Comparison of ENCODE assay signal across 9 mouse cellular contexts in the genomic region with DNA sequence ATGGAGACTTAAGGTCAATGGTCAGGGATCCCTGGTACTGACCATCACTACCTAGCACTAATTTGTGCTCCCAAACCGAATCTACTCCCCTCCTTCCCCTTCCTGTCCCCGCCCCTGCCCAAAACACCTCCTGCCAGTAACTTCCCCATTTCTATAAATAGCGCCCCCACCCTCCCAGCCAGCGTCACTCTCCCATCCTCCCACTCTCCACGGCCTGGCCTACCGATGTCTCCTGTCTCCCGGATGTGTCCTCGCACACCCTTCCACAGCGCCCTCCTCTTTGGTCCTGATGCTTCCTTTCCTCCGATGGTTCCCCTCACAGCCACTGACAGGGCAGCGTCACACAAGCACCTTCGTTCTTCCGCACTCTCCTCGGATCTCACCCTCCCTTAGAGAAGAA. TPM values are rescaled to one million over a fixed set of nuclear protein-coding genes. Genes with fewer than 3 reads are reported as not detected.
DNase-seq lines count a peak whose midpoint lies in the region; ATAC-seq and TF ChIP-seq lines count a peak whose summit lies in the region.
"Had no signal": no experiment of that assay in that cellular context is flagged by ENCODE, and none has a peak within 500 bp of the region (broad histone marks: within the 10 kb centered on the region; RNA-seq: fewer than 3 reads in every experiment).

No protein-coding gene starts in this region.

- ATAC-seq in midbrain, postnatal 0 days (ENCODE audit: low FRiP score), result no peak
- ATAC-seq in midbrain, embryonic 13.5 days, result no peak
- ATAC-seq in neutrophil, adult 5-6 weeks (ENCODE audit: extremely low read depth, insufficient number of reproducible peaks, low FRiP score, poor library complexity, severe bottlenecking), result peak; percentile 85

- no peak overlapping the region for H3K4me3 ChIP-seq in midbrain, postnatal 0 days (ENCODE audit: low read depth, low read length)
- H3K4me3 ChIP-seq in midbrain, embryonic 13.5 days (replicated peaks), result no peak overlapping the region
- no peak overlapping the region for H3K4me3 ChIP-seq in brown adipose tissue, adult 24 weeks (ENCODE audit: insufficient read depth, low read depth, low read length)
- H3K4me3 ChIP-seq: embryonic facial prominence, embryonic 12.5 days had no signal

- H3K4me2 ChIP-seq in midbrain, postnatal 0 days (ENCODE audit: low read depth, low read length, poor library complexity, severe bottlenecking), result no peak overlapping the region
- no peak overlapping the region for H3K4me2 ChIP-seq in midbrain, embryonic 13.5 days (replicated peaks)
- H3K4me2 ChIP-seq: embryonic facial prominence, embryonic 12.5 days had no signal

- H3K9ac ChIP-seq in midbrain, postnatal 0 days (replicated peaks; ENCODE audit: low read length, poor library complexity, severe bottlenecking), result no peak overlapping the region
- H3K9ac ChIP-seq in midbrain, embryonic 13.5 days (replicated peaks), result no peak overlapping the region
- H3K9ac ChIP-seq: embryonic facial prominence, embryonic 12.5 days had no signal

- no peaks in the 10 kb centered on the region for H3K27me3 ChIP-seq in midbrain, postnatal 0 days (ENCODE audit: insufficient read depth, low read length)
- peaks cover 3% of the 10 kb centered on the region; the same call in 1 of the 2 replicates for H3K27me3 ChIP-seq in midbrain, embryonic 13.5 days

- H3K4me1 ChIP-seq in midbrain, postnatal 0 days (ENCODE audit: insufficient read depth, low read length), result 0 out of 2 replicates have a peak, but pooled peaks cover 4% of the 10 kb centered on the region
- H3K4me1 ChIP-seq in midbrain, embryonic 13.5 days (replicated peaks), result peaks cover 34% of the 10 kb centered on the region
- peaks cover 37% of the 10 kb centered on the region for H3K4me1 ChIP-seq in brown adipose tissue, adult 24 weeks (ENCODE audit: control insufficient read depth, insufficient read depth, insufficient read length, low read length)

- no peak for TF ChIP-seq CTCF in midbrain, postnatal 0 days (IDR thresholded peaks at IDR 0.05)

- 38% methylated on average over 14 of the region's 14 CpGs for WGBS in midbrain, postnatal 0 days
- 35% methylated on average over 14 of the region's 14 CpGs for WGBS in midbrain, embryonic 13.5 days

- no peaks in the 10 kb centered on the region for H3K9me3 ChIP-seq in midbrain, postnatal 0 days (ENCODE audit: low read length)
- no peaks in the 10 kb centered on the region for H3K9me3 ChIP-seq in midbrain, embryonic 13.5 days
- H3K9me3 ChIP-seq: embryonic facial prominence, embryonic 12.5 days had no signal

- H3K36me3 ChIP-seq in midbrain, postnatal 0 days (ENCODE audit: insufficient read depth, low read length), result no peaks in the 10 kb centered on the region
- no peaks in the 10 kb centered on the region for H3K36me3 ChIP-seq in midbrain, embryonic 13.5 days
- H3K36me3 ChIP-seq: embryonic facial prominence, embryonic 12.5 days had no signal

- intact Hi-C loops in heart, postnatal 10 days (cut with DNase I), result no loop called here

- H3K27ac ChIP-seq in midbrain, postnatal 0 days (ENCODE audit: low read depth, low read length), result no peak overlapping the region
- no peak overlapping the region for H3K27ac ChIP-seq in midbrain, embryonic 13.5 days
- H3K27ac ChIP-seq in brown adipose tissue, adult 24 weeks (replicated peaks; ENCODE audit: low read depth, low read length), result peak overlapping the region; percentile 73
- H3K27ac ChIP-seq: embryonic facial prominence, embryonic 12.5 days had no signal

- peak; percentile 28 for DNase-seq in midbrain, postnatal 0 days (ENCODE audit: low spot score)
- peak; percentile 80 to 84 for DNase-seq in heart, postnatal 10 days
- DNase-seq in liver (peak; percentile 67), adipocyte (ENCODE audit: low spot score) (no peak)
- DNase-seq in cerebellum, adult 11-12 months, result no peak

RNA-seq across cellular contexts. Expression of a gene that starts 39.9 kb away (rescaled TPM):
- total RNA-seq in midbrain, postnatal 0 days (2014; rRNA removed), result 30.1 and 44.2 TPM in 2 replicates
- polyA plus RNA-seq in midbrain, postnatal 0 days (2015; fragmentation: Nextera tagmentation; extraction: Ambion mirVana), result 3.9 and 4.0 TPM in 2 replicates
- polyA plus RNA-seq in midbrain, embryonic 13.5 days (2015; fragmentation: Nextera tagmentation; extraction: Ambion mirVana), result 5.9 and 9.4 TPM in 2 replicates
- 3.2 and 5.6 TPM in 2 replicates for polyA plus RNA-seq in brown adipose tissue, adult 24 weeks (2012; ENCODE audit: insufficient read depth, insufficient read length, missing spikeins)
- total RNA-seq in heart, postnatal 10 days (2021), result 10 to 100 TPM; 20.4 to 22.6 TPM
- 273 and 288 TPM in 2 replicates for total RNA-seq in neutrophil, adult 5-6 weeks (2017)

Comparison
In these comparisons a context has a peak if more than half of its experiments do, and no peak if none do; other contexts are left out.
1. DNase-seq: peak in midbrain, postnatal 0 days (single experiment), heart, postnatal 10 days (2 of 2) and liver (single experiment); none in cerebellum, adult 11-12 months (single experiment) and adipocyte (single experiment).